Mouse (Mus musculus) bone marrow, adult 2 months (tissue): ENCODE data around the gene Ank2. TPM values are rescaled to one million over a fixed set of nuclear protein-coding genes. Genes with fewer than 3 reads are reported as not detected.

Experiments
- H3K27ac ChIP-seq: fragments of 200-500 bp; 2 replicates; pipeline ENCODE4 v1.5.1; 2012; ENCODE audit warnings: low read depth, mild to moderate bottlenecking, control low read depth, inconsistent platforms, low read length; ENCODE audit not compliant: control insufficient read depth, poor library complexity, insufficient read depth
- H3K4me1 ChIP-seq: fragments of 200-500 bp; 2 replicates; pipeline ENCODE4 v1.6.1; 2011; ENCODE audit warnings: low read length; ENCODE audit not compliant: control insufficient read depth, insufficient read depth
- H3K4me3 ChIP-seq: fragments of 200-500 bp; replicated peaks from 2 replicates; pipeline ENCODE3; 2011; ENCODE audit warnings: mild to moderate bottlenecking, low read depth, low read length, control low read depth; ENCODE audit not compliant: control insufficient read depth
- CTCF ChIP-seq: fragments of 200-500 bp; IDR thresholded peaks from 2 replicates; pipeline ENCODE4 v1.5.1; 2011; ENCODE audit warnings: low read length, control low read depth; ENCODE audit not compliant: control insufficient read depth, insufficient read depth
- POLR2A ChIP-seq: fragments of 200-500 bp; IDR thresholded peaks from 2 replicates; pipeline ENCODE4 v1.6.1; 2011; ENCODE audit warnings: low read depth, mild to moderate bottlenecking, control low read depth, low read length, borderline replicate concordance; ENCODE audit not compliant: control insufficient read depth
- WGBS: fragments of 180-500 bp; shearing (Covaris S2); methylation state at CpG from one replicate; pipeline ENCODE4 v1.1.7; 2018; 5-methylcytosine and 5-hydroxymethylcytosine counted together
- polyA plus RNA-seq: library from polyadenylated mRNA; stranded (reverse); fragments of >200 nt; gene quantifications from 2 replicates; pipeline ENCODE4 v1.2.4, GENCODE M21; 2011; ENCODE audit warnings: low replicate concordance; ENCODE audit not compliant: missing spikeins, insufficient read depth, insufficient read length

Gene Ank2
- polyA plus RNA-seq, 1 experiment: 5.5 TPM

GRCm38 (mm10) chr3:127458420-127458798, 40.7 kb downstream of the Ank2 start:
- Histone ChIP-seq H3K4me3 (no peak overlapping the region), H3K4me1 (no peaks in the 10 kb centered on the region), H3K27ac (no peak overlapping the region)
- TF ChIP-seq CTCF: no peak
- TF ChIP-seq POLR2A: no peak
- WGBS: 31% methylated on average over 6 of the region's 6 CpGs

- no peaks in the 10 kb centered on the region for H3K4me1 ChIP-seq
- no peak overlapping the region for H3K4me3 ChIP-seq
- H3K27ac ChIP-seq: no peak overlapping the region
- TF ChIP-seq POLR2A (no peak), CTCF (no peak)
- WGBS: 53% methylated on average over 5 of the region's 5 CpGs
Observed at GRCm38 (mm10) chr3:127457761-127458419, 41.3 kb downstream of the Ank2 start.

GRCm38 (mm10) chr3:127453738-127454137, 45.4 kb downstream of the Ank2 start:
- WGBS: 73% methylated on average over 4 of the region's 4 CpGs
- no peak for TF ChIP-seq POLR2A
- TF ChIP-seq CTCF: no peak

GRCm38 (mm10) chr3:127453254-127453653, 45.9 kb downstream of the Ank2 start:
- TF ChIP-seq POLR2A: no peak
- no peak for TF ChIP-seq CTCF
- WGBS: 70% methylated on average over 6 of the region's 6 CpGs
- Histone ChIP-seq H3K27ac (no peak overlapping the region), H3K4me1 (no peaks in the 10 kb centered on the region), H3K4me3 (no peak overlapping the region)

More at GRCm38 (mm10) chr3:127453738-127454137, 45.4 kb downstream of the Ank2 start:
- Histone ChIP-seq H3K4me1 (no peaks in the 10 kb centered on the region), H3K27ac (no peak overlapping the region), H3K4me3 (no peak overlapping the region)

GRCm38 (mm10) chr3:127452233-127452632, 46.9 kb downstream of the Ank2 start:
- Histone ChIP-seq H3K4me3 (no peak overlapping the region), H3K27ac (no peak overlapping the region), H3K4me1 (no peaks in the 10 kb centered on the region)
- 76% methylated on average over 13 of the region's 13 CpGs for WGBS
- TF ChIP-seq POLR2A (no peak), CTCF (no peak)

DNA sequence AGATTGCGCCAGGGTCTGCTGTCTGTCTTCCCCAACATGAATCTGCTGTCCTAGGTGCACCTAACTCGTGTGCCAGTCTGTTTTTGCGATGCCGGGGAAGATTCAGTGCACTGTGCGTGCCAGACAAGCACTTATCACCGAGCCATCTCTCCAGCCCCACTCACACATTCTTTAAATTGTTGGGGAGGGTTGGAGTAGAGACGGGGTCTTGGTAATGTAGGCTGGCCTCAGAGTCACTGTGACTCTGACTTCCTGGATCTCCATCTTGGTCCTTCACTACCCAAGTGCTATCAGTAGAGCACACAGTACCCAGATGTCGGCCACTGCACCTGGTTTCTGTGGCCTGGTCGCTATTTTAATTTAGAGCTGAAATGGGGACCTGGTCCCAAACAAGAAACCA, 47.4 kb downstream of the Ank2 start:
- Histone ChIP-seq H3K4me1 (no peaks in the 10 kb centered on the region), H3K4me3 (no peak overlapping the region), H3K27ac (no peak overlapping the region)
- WGBS: 67% methylated on average over 9 of the region's 9 CpGs
- TF ChIP-seq CTCF (no peak), POLR2A (no peak)

DNA sequence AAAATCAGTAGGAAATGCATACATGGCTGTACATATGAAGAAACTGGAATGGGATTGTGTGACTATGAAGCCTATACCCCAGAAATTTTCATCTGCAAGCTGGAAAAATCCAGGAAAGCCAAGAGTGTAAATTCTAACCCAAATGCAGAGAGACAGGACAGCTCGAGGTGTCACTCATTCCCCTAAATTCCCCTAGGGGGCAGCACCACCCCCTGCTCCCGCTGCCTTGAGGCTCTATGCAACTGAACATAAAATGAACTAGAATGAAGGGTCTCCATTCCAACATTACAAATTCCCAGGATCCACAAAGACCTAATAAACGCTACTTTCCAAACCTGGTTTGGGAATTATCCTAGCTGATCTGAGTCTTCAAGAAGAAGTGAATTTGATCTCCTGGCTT, 48.1 kb downstream of the Ank2 start:
- no peaks in the 10 kb centered on the region for H3K4me1 ChIP-seq
- TF ChIP-seq CTCF (peak; percentile 66), POLR2A (no peak)
- no peak overlapping the region for H3K4me3 ChIP-seq
- WGBS: 5% methylated on average over 3 of the region's 3 CpGs
- H3K27ac ChIP-seq: no peak overlapping the region

GRCm38 (mm10) chr3:127446173-127446572, 53.0 kb downstream of the Ank2 start:
- 30% methylated on average over 5 of the region's 5 CpGs for WGBS
- Histone ChIP-seq H3K4me3 (no peak overlapping the region), H3K4me1 (no peaks in the 10 kb centered on the region), H3K27ac (no peak overlapping the region)
- TF ChIP-seq CTCF (0 out of 2 replicates have a peak, but pooled peaks have one; percentile 14), POLR2A (no peak)

DNA sequence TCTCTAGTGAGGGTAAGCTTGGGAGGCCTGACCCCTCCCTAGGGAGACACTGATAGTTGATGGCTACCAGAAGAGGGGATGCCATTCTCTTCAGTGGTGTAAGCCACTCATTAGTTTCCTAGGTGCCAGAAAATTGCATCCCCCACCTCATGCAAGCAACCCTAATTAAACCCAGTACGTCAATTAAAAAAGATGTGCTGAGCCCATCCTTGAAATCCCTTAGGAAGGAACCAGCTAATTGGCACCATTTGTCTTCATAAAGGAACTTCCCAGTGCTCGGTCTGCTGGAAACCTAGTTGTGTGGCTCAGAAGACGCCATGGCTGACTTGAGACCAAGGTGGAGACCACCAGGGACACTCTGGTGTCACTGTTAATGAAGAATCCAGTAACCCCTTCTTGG, 65.9 kb downstream of the Ank2 start:
- Histone ChIP-seq H3K27ac (no peak overlapping the region), H3K4me3 (no peak overlapping the region), H3K4me1 (no peaks in the 10 kb centered on the region)
- TF ChIP-seq CTCF (no peak), POLR2A (no peak)
- WGBS: 64% methylated on average over 3 of the region's 3 CpGs
